Mouse (Mus musculus) liver, adult 2 months (tissue): ENCODE measurements around the gene Ahsa1. TPM values are rescaled to one million over a fixed set of nuclear protein-coding genes. Genes with fewer than 3 reads are reported as not detected.

Experiments used
- DNase-seq: peaks from one replicate; pipeline ENCODE4 v3.0.0-alpha.2; 2011; ENCODE audit warnings: low read depth, low spot score; ENCODE audit errors: extremely low read depth
- H3K27ac ChIP-seq: fragments of 200-500 bp; replicated peaks from 2 replicates; pipeline ENCODE4 v1.5.1; 2012; ENCODE audit warnings: low read depth, mild to moderate bottlenecking, control low read depth, inconsistent platforms, low read length; ENCODE audit not compliant: insufficient read depth
- H3K27me3 ChIP-seq: fragments of 200-500 bp; 2 replicates; pipeline ENCODE4 v1.6.1; 2012; ENCODE audit warnings: mild to moderate bottlenecking, moderate library complexity, low read length, inconsistent platforms; ENCODE audit not compliant: control insufficient read depth, insufficient read depth
- H3K36me3 ChIP-seq: fragments of 200-500 bp; 2 replicates; pipeline ENCODE4 v1.6.1; 2012; ENCODE audit warnings: low read length, inconsistent platforms; ENCODE audit not compliant: control insufficient read depth, insufficient read depth
- H3K4me1 ChIP-seq: fragments of 200-500 bp; 2 replicates; pipeline ENCODE4 v1.6.1; 2011; ENCODE audit warnings: low read length; ENCODE audit not compliant: control insufficient read depth, insufficient read depth
- H3K4me3 ChIP-seq: fragments of 200-500 bp; 2 replicates; pipeline ENCODE4 v1.5.1; 2011; ENCODE audit warnings: low read depth, mild to moderate bottlenecking, control low read depth, low read length, moderate library complexity; ENCODE audit not compliant: insufficient read depth
- H3K79me2 ChIP-seq: fragments of 200-500 bp; 2 replicates; pipeline ENCODE4 v1.6.1; 2012; ENCODE audit warnings: inconsistent platforms, mild to moderate bottlenecking, low read length, moderate library complexity; ENCODE audit not compliant: control insufficient read depth, insufficient read depth
- H3K9ac ChIP-seq: fragments of 200-500 bp; 2 replicates; pipeline ENCODE4 v1.6.1; 2012; ENCODE audit warnings: low read depth, mild to moderate bottlenecking, control low read depth, inconsistent platforms, low read length
- CTCF ChIP-seq: fragments of 200-500 bp; IDR thresholded peaks from 2 replicates; pipeline ENCODE4 v1.5.1; 2011; ENCODE audit warnings: low read depth, low read length, control low read depth
- POLR2A ChIP-seq: fragments of 200-500 bp; IDR thresholded peaks from 2 replicates; pipeline ENCODE4 v1.6.1; 2011; ENCODE audit warnings: low read length, control low read depth; ENCODE audit not compliant: insufficient read depth; ENCODE audit errors: extremely low read depth
- WGBS: fragments of 180-500 bp; shearing (Covaris S2); methylation state at CpG from one replicate; pipeline ENCODE4 v1.1.7; 2018; 5-methylcytosine and 5-hydroxymethylcytosine counted together
- polyA plus RNA-seq: library from polyadenylated mRNA; depleted of rRNA; stranded (reverse); fragments of >200 nt; gene quantifications from 2 replicates; pipeline ENCODE4 v1.2.3, GENCODE M21; 2012; rRNA removed
- total RNA-seq: library from RNA; depleted of rRNA; stranded (reverse); fragments of >200 nt; gene quantifications from 2 replicates; pipeline ENCODE4 v1.2.3, GENCODE M21; 2014; rRNA removed

Gene Ahsa1
- total RNA-seq (88.0 and 92.9 TPM in 2 replicates), polyA plus RNA-seq (67.4 and 76.9 TPM in 2 replicates)

GRCm38 (mm10) chr12:87266108-87266826 is at the start of gene Ahsa1, which contains the start of gene Vipas39:
Ahsa1 (plus strand) TSS chr12:87266479.
Vipas39 (minus strand) TSS chr12:87266256.
- Histone ChIP-seq H3K36me3 (peaks cover 30% of the 10 kb centered on the region), H3K27ac (peak within 1 kb of the TSS; percentile 86), H3K4me1 (peaks cover 8% of the 10 kb centered on the region; the same call in 1 of the 2 replicates), H3K79me2 (no peaks in the 10 kb centered on the region; the same call in 1 of the 2 replicates), H3K27me3 (no peaks in the 10 kb centered on the region), H3K4me3 (peak within 1 kb of the TSS; percentile 89), H3K9ac (peak within 1 kb of the TSS; percentile 94)
- TF ChIP-seq CTCF: peak; percentile 29; the same call in 1 of the 2 replicates
- peak; percentile 89 for TF ChIP-seq POLR2A
- peak; percentile 97 for DNase-seq
- WGBS: under 1% methylated on average over 31 of the region's 31 CpGs

- no peak for DNase-seq
- no peaks in the 10 kb centered on the region for H3K36me3 ChIP-seq
- H3K4me3 ChIP-seq: no peak overlapping the region
- TF ChIP-seq CTCF (no peak), POLR2A (no peak)
- H3K27ac ChIP-seq: no peak overlapping the region
- H3K4me1 ChIP-seq: no peaks in the 10 kb centered on the region
- no peaks in the 10 kb centered on the region for H3K27me3 ChIP-seq
- H3K9ac ChIP-seq: no peak overlapping the region
- H3K79me2 ChIP-seq: no peaks in the 10 kb centered on the region
Observed at GRCm38 (mm10) chr12:87217596-87217995, 48.7 kb upstream of the Ahsa1 start.

GRCm38 (mm10) chr12:87219362-87219761 is 46.9 kb upstream of the Ahsa1 start:
- no peaks in the 10 kb centered on the region for H3K27me3 ChIP-seq
- H3K9ac ChIP-seq: no peak overlapping the region
- TF ChIP-seq CTCF: no peak
- no peak for TF ChIP-seq POLR2A
- 72% methylated on average over 7 of the region's 7 CpGs for WGBS
- H3K4me3 ChIP-seq: no peak overlapping the region
- H3K27ac ChIP-seq: no peak overlapping the region
- no peaks in the 10 kb centered on the region for H3K36me3 ChIP-seq
- no peak for DNase-seq
- H3K4me1 ChIP-seq: no peaks in the 10 kb centered on the region
- H3K79me2 ChIP-seq: no peaks in the 10 kb centered on the region

GRCm38 (mm10) chr12:87224950-87225349 is 41.3 kb upstream of the Ahsa1 start:
- DNase-seq: no peak
- no peaks in the 10 kb centered on the region for H3K36me3 ChIP-seq
- H3K4me3 ChIP-seq: no peak overlapping the region
- H3K9ac ChIP-seq: no peak overlapping the region
- no peaks in the 10 kb centered on the region for H3K79me2 ChIP-seq
- H3K27me3 ChIP-seq: no peaks in the 10 kb centered on the region
- 86% methylated on average over 10 of the region's 10 CpGs for WGBS
- TF ChIP-seq POLR2A (no peak), CTCF (no peak)
- no peaks in the 10 kb centered on the region for H3K4me1 ChIP-seq
- H3K27ac ChIP-seq: no peak overlapping the region

GRCm38 (mm10) chr12:87226801-87227200 is 39.5 kb upstream of the Ahsa1 start:
- 84% methylated on average over 7 of the region's 7 CpGs for WGBS
- TF ChIP-seq CTCF (no peak), POLR2A (no peak)
- no peak for DNase-seq

GRCm38 (mm10) chr12:87229633-87230032 is 36.6 kb upstream of the Ahsa1 start:
- no peak overlapping the region for H3K4me3 ChIP-seq
- no peak overlapping the region for H3K9ac ChIP-seq
- WGBS: 98% methylated on average over 2 of the region's 2 CpGs
- no peaks in the 10 kb centered on the region for H3K79me2 ChIP-seq
- TF ChIP-seq POLR2A: no peak
- no peaks in the 10 kb centered on the region for H3K4me1 ChIP-seq
- no peak overlapping the region for H3K27ac ChIP-seq
- DNase-seq: no peak
- H3K27me3 ChIP-seq: no peaks in the 10 kb centered on the region
- no peaks in the 10 kb centered on the region for H3K36me3 ChIP-seq

More at GRCm38 (mm10) chr12:87226801-87227200, 39.5 kb upstream of the Ahsa1 start:
- no peaks in the 10 kb centered on the region for H3K36me3 ChIP-seq
- no peak overlapping the region for H3K9ac ChIP-seq
- H3K27ac ChIP-seq: no peak overlapping the region
- H3K4me1 ChIP-seq: no peaks in the 10 kb centered on the region
- no peaks in the 10 kb centered on the region for H3K79me2 ChIP-seq
- no peak overlapping the region for H3K4me3 ChIP-seq
- no peaks in the 10 kb centered on the region for H3K27me3 ChIP-seq
